Mouse (Mus musculus) olfactory bulb, adult 2 months (tissue): ENCODE data around the gene Dnajc4.

Experiments used
- CTCF ChIP-seq: fragments of 200-500 bp; IDR thresholded peaks from 2 replicates; pipeline ENCODE4 v1.5.1; 2012; ENCODE audit warnings: low read depth, mild to moderate bottlenecking, low read length, moderate library complexity; ENCODE audit not compliant: insufficient read depth
- POLR2A ChIP-seq: fragments of 200-500 bp; IDR thresholded peaks from 2 replicates; pipeline ENCODE4 v1.6.1; 2012; ENCODE audit warnings: mild to moderate bottlenecking, low read depth, low read length, moderate library complexity; ENCODE audit not compliant: insufficient read depth

DNA sequence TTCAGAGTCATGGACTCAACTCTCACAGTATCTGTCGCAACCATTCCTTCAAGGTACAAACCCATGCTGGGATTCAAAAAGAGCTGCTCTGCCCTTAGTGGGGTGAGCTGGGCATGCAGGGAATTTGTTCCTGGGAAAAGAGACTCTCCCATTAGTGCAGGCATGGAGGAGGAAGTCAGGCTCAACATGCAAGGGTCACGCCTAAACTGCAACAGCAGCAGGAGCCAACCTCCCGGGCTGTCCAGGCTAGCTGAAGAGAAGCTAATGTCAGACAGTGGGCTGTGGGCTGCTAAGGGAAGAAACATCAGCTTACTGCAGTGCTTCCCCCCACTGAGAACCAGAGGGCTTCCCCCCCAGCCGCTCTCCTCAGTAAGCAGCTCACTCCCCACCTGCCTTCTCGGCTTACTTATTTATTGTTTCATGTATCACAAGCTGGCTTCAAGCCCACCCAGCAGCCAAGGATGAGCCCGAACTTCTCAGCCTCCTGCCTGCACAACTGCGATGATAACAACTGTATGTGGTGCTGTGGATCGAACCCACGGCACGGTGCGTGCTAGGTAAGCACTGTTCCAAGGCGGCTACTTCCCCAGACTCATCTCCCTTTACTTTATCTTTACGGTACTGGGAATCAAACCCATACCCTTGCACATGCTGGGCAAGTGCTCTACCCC, 20.0 kb downstream of the Dnajc4 start:
- TF ChIP-seq CTCF (no peak), POLR2A (no peak)
